Mouse (Mus musculus) spleen, adult 2 months (tissue): ENCODE results near the gene Ddx42. TPM values are rescaled to one million over a fixed set of nuclear protein-coding genes. Genes with fewer than 3 reads are reported as not detected.

ENCODE experiments used
- DNase-seq, 2 experiments: peaks; one replicate each; pipeline versions ENCODE4 v3.0.0 to v3.0.0-alpha.2; 2012 to 2021; ENCODE audit warnings: low spot score in 2 of 2, low read depth in 1 of 2
- H3K27ac ChIP-seq: fragments of 200-500 bp; 2 replicates; pipeline ENCODE4 v1.5.1; 2012; ENCODE audit warnings: low read length, inconsistent platforms; ENCODE audit not compliant: insufficient read depth
- H3K27me3 ChIP-seq: fragments of 200-500 bp; 2 replicates; pipeline ENCODE4 v1.6.1; 2012; ENCODE audit warnings: mild to moderate bottlenecking, moderate library complexity, low read length, inconsistent platforms; ENCODE audit not compliant: control insufficient read depth, insufficient read depth
- H3K36me3 ChIP-seq: fragments of 200-500 bp; 2 replicates; pipeline ENCODE4 v1.6.1; 2012; ENCODE audit warnings: mild to moderate bottlenecking, low read length, inconsistent platforms; ENCODE audit not compliant: control insufficient read depth, insufficient read depth
- H3K4me1 ChIP-seq: fragments of 200-500 bp; 2 replicates; pipeline ENCODE4 v1.6.1; 2011; ENCODE audit warnings: inconsistent platforms; ENCODE audit not compliant: control insufficient read depth, insufficient read depth, insufficient read length
- H3K4me3 ChIP-seq: fragments of 200-500 bp; 2 replicates; pipeline ENCODE4 v1.5.1; 2011; ENCODE audit warnings: mild to moderate bottlenecking, inconsistent platforms; ENCODE audit not compliant: insufficient read depth, insufficient read length; ENCODE audit errors: extremely low read depth
- CTCF ChIP-seq: fragments of 200-500 bp; IDR thresholded peaks from 2 replicates; pipeline ENCODE4 v1.5.1; 2011; ENCODE audit warnings: mild to moderate bottlenecking, inconsistent platforms; ENCODE audit not compliant: insufficient read depth, insufficient read length, insufficient replicate concordance; ENCODE audit errors: extremely low read depth
- POLR2A ChIP-seq: fragments of 200-500 bp; IDR thresholded peaks from 2 replicates; pipeline ENCODE4 v1.6.1; 2011; ENCODE audit warnings: low read depth, low read length, inconsistent platforms
- WGBS: fragments of 180-500 bp; shearing (Covaris S2); methylation state at CpG from one replicate; pipeline ENCODE4 v1.1.7; 2018; 5-methylcytosine and 5-hydroxymethylcytosine counted together
- polyA plus RNA-seq: library from polyadenylated mRNA; depleted of rRNA; stranded (reverse); fragments of >200 nt; gene quantifications from 2 replicates; pipeline ENCODE4 v1.2.3, GENCODE M21; 2012; rRNA removed

The Ddx42 gene
- polyA plus RNA-seq, 1 experiment: 7.4 TPM

GRCm38 (mm10) chr11:106283371-106283770 lies 66.6 kb downstream of the Ddx42 start:
- H3K4me3 ChIP-seq: no peak overlapping the region
- H3K27ac ChIP-seq: no peak overlapping the region
- 84% methylated on average over 4 of the region's 4 CpGs for WGBS
- no peaks in the 10 kb centered on the region for H3K36me3 ChIP-seq
- no peaks in the 10 kb centered on the region for H3K27me3 ChIP-seq
- no peaks in the 10 kb centered on the region for H3K4me1 ChIP-seq
- no peak for DNase-seq
- TF ChIP-seq POLR2A (no peak), CTCF (no peak)

GRCm38 (mm10) chr11:106284126-106284525 lies 67.4 kb downstream of the Ddx42 start:
- Histone ChIP-seq H3K36me3 (no peaks in the 10 kb centered on the region), H3K27ac (no peak overlapping the region), H3K27me3 (no peaks in the 10 kb centered on the region), H3K4me3 (no peak overlapping the region), H3K4me1 (no peaks in the 10 kb centered on the region)
- WGBS: 87% methylated on average over 8 of the region's 8 CpGs
- DNase-seq: no peak
- TF ChIP-seq POLR2A (no peak), CTCF (no peak)

- 90% methylated on average over 7 of the region's 7 CpGs for WGBS
- Histone ChIP-seq H3K4me3 (no peak overlapping the region), H3K27ac (no peak overlapping the region), H3K36me3 (no peaks in the 10 kb centered on the region), H3K27me3 (no peaks in the 10 kb centered on the region), H3K4me1 (no peaks in the 10 kb centered on the region)
- DNase-seq: no peak
- TF ChIP-seq POLR2A: no peak
- TF ChIP-seq CTCF: no peak
Measured at GRCm38 (mm10) chr11:106286206-106286605, 69.5 kb downstream of the Ddx42 start.

GRCm38 (mm10) chr11:106286987-106287386 lies 70.3 kb downstream of the Ddx42 start:
- no peak for TF ChIP-seq CTCF
- no peak for TF ChIP-seq POLR2A
- no peak for DNase-seq
- Histone ChIP-seq H3K27ac (no peak overlapping the region), H3K27me3 (no peaks in the 10 kb centered on the region), H3K36me3 (no peaks in the 10 kb centered on the region), H3K4me3 (no peak overlapping the region), H3K4me1 (no peaks in the 10 kb centered on the region)
- 84% methylated on average over 11 of the region's 11 CpGs for WGBS

GRCm38 (mm10) chr11:106289369-106289768 lies 72.6 kb downstream of the Ddx42 start:
- Histone ChIP-seq H3K4me3 (no peak overlapping the region), H3K27me3 (no peaks in the 10 kb centered on the region), H3K4me1 (no peaks in the 10 kb centered on the region), H3K36me3 (no peaks in the 10 kb centered on the region), H3K27ac (no peak overlapping the region)
- DNase-seq: peak in 1 of 2 experiments; percentile 54
- WGBS: 64% methylated on average over 8 of the region's 8 CpGs
- peak; percentile 32; the same call in 1 of the 2 replicates for TF ChIP-seq CTCF
- TF ChIP-seq POLR2A: no peak

- H3K27me3 ChIP-seq: no peaks in the 10 kb centered on the region
- WGBS: 91% methylated on average over 5 of the region's 5 CpGs
- no peak for DNase-seq
Measured at GRCm38 (mm10) chr11:106290376-106290775, 73.7 kb downstream of the Ddx42 start.

GRCm38 (mm10) chr11:106291861-106292260 lies 75.1 kb downstream of the Ddx42 start:
- DNase-seq: no peak
- Histone ChIP-seq H3K27me3 (no peaks in the 10 kb centered on the region), H3K36me3 (no peaks in the 10 kb centered on the region), H3K27ac (no peak overlapping the region), H3K4me3 (no peak overlapping the region), H3K4me1 (no peaks in the 10 kb centered on the region)
- WGBS: 85% methylated on average over 2 of the region's 2 CpGs
- TF ChIP-seq CTCF: no peak
- TF ChIP-seq POLR2A: no peak

More at GRCm38 (mm10) chr11:106290376-106290775, 73.7 kb downstream of the Ddx42 start:
- H3K4me1 ChIP-seq: no peaks in the 10 kb centered on the region
- H3K36me3 ChIP-seq: no peaks in the 10 kb centered on the region
- H3K27ac ChIP-seq: no peak overlapping the region
- TF ChIP-seq CTCF (no peak), POLR2A (no peak)
- H3K4me3 ChIP-seq: no peak overlapping the region

Other genes starting within 250 kb of the Ddx42 start
- gene Ace, start 249.0 kb upstream of the Ddx42 start, polyA plus RNA-seq: 14.6 and 32.5 TPM in 2 replicates
- gene Ace3, start 222.3 kb upstream of the Ddx42 start, polyA plus RNA-seq: not detected in 2 replicates
- gene Kcnh6, start 208.8 kb upstream of the Ddx42 start, polyA plus RNA-seq: 0.35 and 0.56 TPM in 2 replicates
- 35.8 and 44.0 TPM in 2 replicates for gene Dcaf7, start 180.1 kb upstream of the Ddx42 start, polyA plus RNA-seq
- 6.1 and 7.6 TPM in 2 replicates for gene Taco1, start 150.9 kb upstream of the Ddx42 start, polyA plus RNA-seq
- gene Map3k3, start 132.3 kb upstream of the Ddx42 start, polyA plus RNA-seq: 34.1 and 37.1 TPM in 2 replicates
- gene Gm10840, start 56.1 kb upstream of the Ddx42 start, polyA plus RNA-seq: 0.72 TPM in 1 of 2 replicates, not detected in the other
- gene Limd2, start 56.1 kb upstream of the Ddx42 start, polyA plus RNA-seq: 305 and 309 TPM in 2 replicates
- 32.6 and 36.7 TPM in 2 replicates for gene Strada, start 14.8 kb upstream of the Ddx42 start, polyA plus RNA-seq
- 7.0 and 7.3 TPM in 2 replicates for gene Ccdc47, start 582 bp upstream of the Ddx42 start, polyA plus RNA-seq
- 12.2 and 14.4 TPM in 2 replicates for gene Ftsj3, start 39.2 kb downstream of the Ddx42 start, polyA plus RNA-seq
- gene Psmc5, start 39.2 kb downstream of the Ddx42 start, polyA plus RNA-seq: 18.6 and 18.9 TPM in 2 replicates
- gene Smarcd2, start 56.0 kb downstream of the Ddx42 start, polyA plus RNA-seq: 120 and 146 TPM in 2 replicates
- gene Tcam1, start 59.7 kb downstream of the Ddx42 start, polyA plus RNA-seq: 0.11 and 0.14 TPM in 2 replicates
- gene Gh, start 84.9 kb downstream of the Ddx42 start, polyA plus RNA-seq: 4.7 and 5.4 TPM in 2 replicates
- 556 and 588 TPM in 2 replicates for gene Cd79b, start 97.8 kb downstream of the Ddx42 start, polyA plus RNA-seq
- 6.1 and 6.5 TPM in 2 replicates for gene Scn4a, start 136.4 kb downstream of the Ddx42 start, polyA plus RNA-seq
- gene Prr29, start 148.5 kb downstream of the Ddx42 start, polyA plus RNA-seq: 0.55 and 0.82 TPM in 2 replicates
- gene Icam2, start 171.1 kb downstream of the Ddx42 start, polyA plus RNA-seq: 82.6 and 93.8 TPM in 2 replicates